Comparison of ENCODE assay signal across 8 mouse cellular contexts in genomic region chr8:106511065-106511501, GRCm38 (mm10). TPM values are rescaled to one million over a fixed set of nuclear protein-coding genes. Genes with fewer than 3 reads are reported as not detected.
DNase-seq lines count a peak whose midpoint lies in the region; ATAC-seq lines count a peak whose summit lies in the region.

No protein-coding gene starts in this region.

- peak overlapping the region; percentile 88 for H3K27ac ChIP-seq in kidney, embryonic 16.5 days (ENCODE audit: low read length)
- no peak overlapping the region for H3K27ac ChIP-seq in forebrain, embryonic 13.5 days
- H3K27ac ChIP-seq in limb, embryonic 11.5 days (replicated peaks; ENCODE audit: low read depth, low read length): peak overlapping the region; percentile 91
- 0 out of 2 replicates have a peak overlapping the region, but pooled peaks have one; percentile 55 for H3K27ac ChIP-seq in neural tube, embryonic 13.5 days (replicated peaks)

- H3K4me3 ChIP-seq in kidney, embryonic 16.5 days (ENCODE audit: low read length): peak overlapping the region; percentile 55
- H3K4me3 ChIP-seq in forebrain, embryonic 13.5 days: peak overlapping the region; percentile 35
- peak overlapping the region; percentile 51 for H3K4me3 ChIP-seq in limb, embryonic 11.5 days (ENCODE audit: low read depth, low read length)
- peak overlapping the region; percentile 39 for H3K4me3 ChIP-seq in neural tube, embryonic 13.5 days

- no peaks in the 10 kb centered on the region for H3K36me3 ChIP-seq in kidney, embryonic 16.5 days (ENCODE audit: insufficient read depth, low read length)
- H3K36me3 ChIP-seq in forebrain, embryonic 13.5 days (ENCODE audit: poor library complexity, severe bottlenecking): no peaks in the 10 kb centered on the region
- H3K36me3 ChIP-seq in limb, embryonic 11.5 days (ENCODE audit: control insufficient read depth, insufficient read depth, low read length): no peaks in the 10 kb centered on the region
- H3K36me3 ChIP-seq in neural tube, embryonic 13.5 days: no peaks in the 10 kb centered on the region

- H3K9ac ChIP-seq in kidney, embryonic 16.5 days (replicated peaks; ENCODE audit: low read length): peak overlapping the region; percentile 73
- H3K9ac ChIP-seq in forebrain, embryonic 13.5 days: 0 out of 2 replicates have a peak overlapping the region, but pooled peaks have one; percentile 43
- peak overlapping the region; percentile 73 for H3K9ac ChIP-seq in limb, embryonic 11.5 days (ENCODE audit: low read length)
- peak overlapping the region; percentile 51 for H3K9ac ChIP-seq in neural tube, embryonic 13.5 days

- H3K9me3 ChIP-seq in kidney, embryonic 16.5 days (ENCODE audit: low read length): no peaks in the 10 kb centered on the region
- H3K9me3 ChIP-seq in forebrain, embryonic 13.5 days (replicated peaks): no peaks in the 10 kb centered on the region
- H3K9me3 ChIP-seq in limb, embryonic 11.5 days (ENCODE audit: control insufficient read depth, low read length): no peaks in the 10 kb centered on the region
- no peaks in the 10 kb centered on the region for H3K9me3 ChIP-seq in neural tube, embryonic 13.5 days

- 1% methylated on average over 21 of the region's 22 CpGs for WGBS in kidney, embryonic 16.5 days
- under 1% methylated on average over 22 of the region's 22 CpGs for WGBS in forebrain, embryonic 13.5 days
- 1% methylated on average over 22 of the region's 22 CpGs for WGBS in limb, embryonic 11.5 days
- under 1% methylated on average over 22 of the region's 22 CpGs for WGBS in neural tube, embryonic 13.5 days

- H3K4me2 ChIP-seq in kidney, embryonic 16.5 days (replicated peaks; ENCODE audit: low read depth, low read length): peak overlapping the region; percentile 71
- H3K4me2 ChIP-seq in forebrain, embryonic 13.5 days: peak overlapping the region; percentile 58
- peak overlapping the region; percentile 68 for H3K4me2 ChIP-seq in limb, embryonic 11.5 days (ENCODE audit: low read depth, severe bottlenecking)
- H3K4me2 ChIP-seq in neural tube, embryonic 13.5 days: peak overlapping the region; percentile 57

- DNase-seq in kidney, adult 18-20 months: no peak
- peak; percentile 59 for DNase-seq in limb, embryonic 11.5 days (ENCODE audit: low spot score)
- DNase-seq in adrenal gland, adult 8-10 months: no peak
- DNase-seq in left cerebral cortex, postnatal 36 days (ENCODE audit: low spot score in 2 of 2): no peak
- DNase-seq in layer of hippocampus, postnatal 10 days (ENCODE audit: low spot score in 2 of 2): no peak

- H3K4me1 ChIP-seq in kidney, embryonic 16.5 days (ENCODE audit: insufficient read depth, low read length): peaks cover 48% of the 10 kb centered on the region
- H3K4me1 ChIP-seq in forebrain, embryonic 13.5 days: peaks cover 36% of the 10 kb centered on the region
- H3K4me1 ChIP-seq in limb, embryonic 11.5 days (ENCODE audit: control insufficient read depth, insufficient read depth, low read length): peaks cover 31% of the 10 kb centered on the region
- peaks cover 53% of the 10 kb centered on the region for H3K4me1 ChIP-seq in neural tube, embryonic 13.5 days (replicated peaks)

- H3K27me3 ChIP-seq in kidney, embryonic 16.5 days (ENCODE audit: insufficient read depth, low read length): peaks cover 8% of the 10 kb centered on the region
- H3K27me3 ChIP-seq in forebrain, embryonic 13.5 days: peaks cover 85% of the 10 kb centered on the region
- 0 out of 2 replicates have a peak, but pooled peaks cover 3% of the 10 kb centered on the region for H3K27me3 ChIP-seq in limb, embryonic 11.5 days (ENCODE audit: control insufficient read depth, insufficient read depth, low read length)
- peaks cover 79% of the 10 kb centered on the region for H3K27me3 ChIP-seq in neural tube, embryonic 13.5 days

- intact Hi-C loops in left cerebral cortex, postnatal 36 days (cut with DNase I): no loop called here

- peak; percentile 49 for ATAC-seq in kidney, embryonic 16.5 days (ENCODE audit: low FRiP score, low TSS enrichment)
- 0 out of 2 replicates have a peak, but pooled peaks have one; percentile 46 for ATAC-seq in forebrain, embryonic 13.5 days
- ATAC-seq in limb, embryonic 11.5 days (ENCODE audit: insufficient number of reproducible peaks, low FRiP score, low TSS enrichment, low read depth): peak; percentile 22; the same call in 1 of the 2 replicates
- no peak for ATAC-seq in neural tube, embryonic 13.5 days (ENCODE audit: low read depth)

RNA-seq across cellular contexts. Expression of gene Cdh3, which starts 0.4 kb away (rescaled TPM):
- polyA plus RNA-seq in kidney, embryonic 16.5 days (2015; fragmentation: Nextera tagmentation; extraction: Ambion mirVana): 31.0 and 31.8 TPM in 2 replicates
- polyA plus RNA-seq in forebrain, embryonic 13.5 days (2015; fragmentation: Nextera tagmentation; extraction: Ambion mirVana): 0.53 and 0.63 TPM in 2 replicates
- polyA plus RNA-seq in limb, embryonic 11.5 days (2014; fragmentation: Nextera tagmentation; extraction: Ambion mirVana): 28.5 and 40.7 TPM in 2 replicates
- polyA plus RNA-seq in neural tube, embryonic 13.5 days (2015; fragmentation: Nextera tagmentation; extraction: Ambion mirVana): 3.5 and 5.8 TPM in 2 replicates
- under 1 TPM; 0.35 to 0.81 (median 0.55) TPM for total RNA-seq in adrenal gland, adult 8-10 months (2022)
- total RNA-seq in left cerebral cortex, postnatal 36 days (2021): under 1 TPM; 0.30 to 0.50 TPM
- total RNA-seq in layer of hippocampus, postnatal 10 days (2021): under 1 TPM; 0.11 to 0.32 TPM

RNA-seq across cellular contexts. Expression of gene 6030452D12Rik, which starts 10.8 kb away (rescaled TPM):
- polyA plus RNA-seq in kidney, embryonic 16.5 days (2015; fragmentation: Nextera tagmentation; extraction: Ambion mirVana): not detected in 2 replicates
- not detected in 2 replicates for polyA plus RNA-seq in forebrain, embryonic 13.5 days (2015; fragmentation: Nextera tagmentation; extraction: Ambion mirVana)
- polyA plus RNA-seq in limb, embryonic 11.5 days (2014; fragmentation: Nextera tagmentation; extraction: Ambion mirVana): not detected in 2 replicates
- polyA plus RNA-seq in neural tube, embryonic 13.5 days (2015; fragmentation: Nextera tagmentation; extraction: Ambion mirVana): not detected in 2 replicates
- not detected for total RNA-seq in adrenal gland, adult 8-10 months (2022)
- not detected for total RNA-seq in left cerebral cortex, postnatal 36 days (2021)
- total RNA-seq in layer of hippocampus, postnatal 10 days (2021): not detected
